Mouse (Mus musculus): Measurements from ENCODE around the gene Ifngr2.

GRCm38 (mm10) chr16:91527051-91527450 lies 19.8 kb upstream of the Ifngr2 start:
- TF ChIP-seq CTCF (IDR thresholded peaks at IDR 0.05; ENCODE audit: low read depth) (peak; percentile 73), EP300 (IDR thresholded peaks at IDR 0.05; ENCODE audit: low read depth) (no peak)

All from heart, postnatal 0 days (tissue).